Mouse (Mus musculus) E14TG2a.4 (cell line): ENCODE measurements around the gene Parp8.

Source experiments
- H3K27me3 ChIP-seq: 2 replicates; pipeline ENCODE4 v1.6.1; 2014; ENCODE audit warnings: low read length, control low read depth; ENCODE audit not compliant: insufficient read depth
- H3K36me3 ChIP-seq: 2 replicates; pipeline ENCODE4 v1.6.1; 2014; ENCODE audit warnings: low read length, control low read depth; ENCODE audit not compliant: insufficient read depth
- H3K4me1 ChIP-seq: replicated peaks from 2 replicates; pipeline ENCODE4 v1.6.1; 2014; ENCODE audit warnings: low read depth, low read length, control low read depth
- H3K4me3 ChIP-seq: replicated peaks from 2 replicates; pipeline ENCODE4 v1.5.1; 2014; ENCODE audit warnings: mild to moderate bottlenecking, low read length
- H3K9me3 ChIP-seq: 2 replicates; pipeline ENCODE4 v1.6.1; 2014; ENCODE audit warnings: low read length, control low read depth
- CTCF ChIP-seq: conservative IDR thresholded peaks from 2 replicates; pipeline ENCODE4 v1.5.1; 2014; ENCODE audit warnings: low read length
- NANOG ChIP-seq: IDR thresholded peaks from 2 replicates; pipeline ENCODE4 v1.6.1; 2014; ENCODE audit warnings: borderline replicate concordance, low read length, mixed read lengths
- POU5F1 ChIP-seq: IDR thresholded peaks from 2 replicates; pipeline ENCODE4 v1.6.1; 2014; ENCODE audit warnings: low read length, borderline replicate concordance

The Parp8 gene

DNA sequence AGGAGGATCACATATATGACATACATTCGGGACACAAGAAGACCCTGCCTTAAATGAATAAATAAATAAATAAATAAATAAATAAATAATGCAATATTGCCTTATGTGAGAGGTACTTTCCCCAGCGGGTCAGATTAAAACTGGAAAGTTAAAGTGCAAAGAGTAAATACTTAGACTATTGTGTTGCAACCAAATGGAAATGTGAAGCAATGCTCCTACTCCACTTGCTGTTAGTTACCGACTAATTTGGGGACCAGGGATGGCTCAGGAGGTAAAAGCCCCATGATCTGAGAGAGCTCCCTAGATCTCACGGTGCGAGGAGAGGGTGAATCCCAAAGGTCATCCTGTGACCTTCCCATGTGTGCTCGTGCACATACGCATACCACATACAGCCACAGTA, 38.7 kb downstream of the Parp8 start:
- no peaks in the 10 kb centered on the region for H3K36me3 ChIP-seq
- no peak overlapping the region for H3K4me3 ChIP-seq
- H3K4me1 ChIP-seq = no peaks in the 10 kb centered on the region
- H3K27me3 ChIP-seq = no peaks in the 10 kb centered on the region
- TF ChIP-seq CTCF = no peak
- no peak for TF ChIP-seq POU5F1
- TF ChIP-seq NANOG = no peak
- no peaks in the 10 kb centered on the region for H3K9me3 ChIP-seq

DNA sequence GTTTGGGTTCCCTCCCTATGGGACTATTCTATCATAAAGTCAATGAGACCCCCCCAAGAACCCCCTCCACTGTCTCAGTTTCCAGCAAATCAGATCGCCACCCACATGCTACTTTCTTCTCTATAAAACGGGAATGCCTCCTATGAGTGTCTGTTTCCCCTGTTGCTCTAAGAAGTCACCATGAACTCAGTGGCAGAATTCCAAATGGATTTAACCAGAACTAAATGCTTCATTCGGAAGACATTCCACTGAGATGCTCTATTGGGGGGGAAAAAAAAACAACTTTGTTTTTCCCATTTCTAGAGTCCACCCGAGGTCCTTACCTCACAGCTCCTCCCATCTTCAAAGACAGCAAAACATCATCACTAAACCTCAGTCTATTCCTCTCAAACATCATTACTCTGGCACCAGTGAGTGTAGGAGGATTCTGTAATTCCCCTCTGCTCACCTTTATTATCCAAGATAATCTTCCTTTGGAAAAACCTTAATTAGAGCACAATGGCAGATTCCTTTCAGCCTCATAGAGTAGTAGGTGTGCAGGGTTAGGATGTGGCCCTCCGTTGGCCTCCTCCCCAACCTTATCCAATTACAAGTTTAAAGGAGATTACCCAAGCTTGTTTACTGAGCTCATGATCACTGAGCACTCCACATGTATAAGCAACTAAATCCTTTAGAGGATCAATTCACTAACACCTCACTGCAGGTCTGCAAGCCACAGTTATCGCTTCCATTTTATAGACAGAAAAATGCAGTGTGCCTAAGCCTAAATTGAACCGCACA, 51.1 kb downstream of the Parp8 start:
- H3K36me3 ChIP-seq = no peaks in the 10 kb centered on the region
- no peak overlapping the region for H3K4me3 ChIP-seq
- peaks cover 5% of the 10 kb centered on the region; the same call in 1 of the 2 replicates for H3K9me3 ChIP-seq
- no peaks in the 10 kb centered on the region for H3K27me3 ChIP-seq
- TF ChIP-seq NANOG (no peak), POU5F1 (no peak), CTCF (no peak)
- H3K4me1 ChIP-seq = no peaks in the 10 kb centered on the region

DNA sequence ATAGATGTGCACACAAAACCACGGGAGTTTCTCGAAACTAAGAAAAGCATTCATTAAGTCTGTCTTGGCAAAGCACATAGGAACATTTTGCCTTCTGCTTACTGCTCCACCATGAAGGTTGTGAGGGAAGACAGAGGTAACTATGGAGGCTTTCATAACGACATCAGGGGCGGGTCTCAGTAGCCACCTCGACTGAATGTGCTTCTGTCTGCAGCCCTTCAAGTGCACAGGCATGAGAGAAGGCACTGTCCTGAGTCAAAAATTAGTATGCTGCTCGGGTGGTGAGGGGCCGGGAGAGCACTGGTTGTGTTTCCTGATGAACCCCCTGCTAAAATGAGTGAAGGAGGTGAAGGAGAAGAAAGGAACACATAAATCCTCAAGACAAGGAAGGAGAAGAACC, 51.8 kb downstream of the Parp8 start:
- Histone ChIP-seq H3K4me1 (no peaks in the 10 kb centered on the region), H3K9me3 (peaks cover 5% of the 10 kb centered on the region; the same call in 1 of the 2 replicates), H3K36me3 (no peaks in the 10 kb centered on the region), H3K27me3 (no peaks in the 10 kb centered on the region), H3K4me3 (no peak overlapping the region)
- TF ChIP-seq CTCF (no peak), POU5F1 (no peak), NANOG (no peak)

DNA sequence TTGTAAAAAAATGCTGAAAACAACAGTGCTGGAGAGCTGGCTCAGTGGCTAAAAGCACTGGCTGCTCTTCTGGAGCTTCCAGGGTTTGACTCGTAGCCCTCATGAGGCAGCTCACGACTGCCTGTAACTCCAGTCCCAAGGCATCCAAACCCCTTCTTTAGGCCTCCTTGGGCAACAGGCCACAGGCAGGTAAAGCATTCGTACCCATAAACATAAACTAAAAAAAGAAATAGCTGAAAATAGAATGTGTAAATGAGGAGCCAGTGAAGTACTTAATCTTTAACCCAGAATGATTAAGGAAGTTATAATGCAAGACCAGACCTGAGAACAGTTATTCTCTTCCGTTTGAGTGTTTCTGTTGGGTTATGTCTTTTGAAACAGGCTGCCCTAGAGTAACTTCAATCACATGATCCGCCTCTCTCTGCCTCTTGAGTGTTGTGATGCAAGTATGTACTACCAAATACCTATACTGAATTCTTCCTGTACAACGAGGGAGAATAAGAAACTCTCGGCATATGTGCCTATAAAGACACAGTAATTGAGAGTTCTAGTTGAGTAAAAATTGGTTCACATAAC, 53.2 kb downstream of the Parp8 start:
- H3K36me3 ChIP-seq = no peaks in the 10 kb centered on the region
- peaks cover 5% of the 10 kb centered on the region; the same call in 1 of the 2 replicates for H3K9me3 ChIP-seq
- no peak overlapping the region for H3K4me3 ChIP-seq
- no peak for TF ChIP-seq CTCF
- no peak for TF ChIP-seq NANOG
- TF ChIP-seq POU5F1 = no peak
- no peaks in the 10 kb centered on the region for H3K4me1 ChIP-seq
- no peaks in the 10 kb centered on the region for H3K27me3 ChIP-seq

DNA sequence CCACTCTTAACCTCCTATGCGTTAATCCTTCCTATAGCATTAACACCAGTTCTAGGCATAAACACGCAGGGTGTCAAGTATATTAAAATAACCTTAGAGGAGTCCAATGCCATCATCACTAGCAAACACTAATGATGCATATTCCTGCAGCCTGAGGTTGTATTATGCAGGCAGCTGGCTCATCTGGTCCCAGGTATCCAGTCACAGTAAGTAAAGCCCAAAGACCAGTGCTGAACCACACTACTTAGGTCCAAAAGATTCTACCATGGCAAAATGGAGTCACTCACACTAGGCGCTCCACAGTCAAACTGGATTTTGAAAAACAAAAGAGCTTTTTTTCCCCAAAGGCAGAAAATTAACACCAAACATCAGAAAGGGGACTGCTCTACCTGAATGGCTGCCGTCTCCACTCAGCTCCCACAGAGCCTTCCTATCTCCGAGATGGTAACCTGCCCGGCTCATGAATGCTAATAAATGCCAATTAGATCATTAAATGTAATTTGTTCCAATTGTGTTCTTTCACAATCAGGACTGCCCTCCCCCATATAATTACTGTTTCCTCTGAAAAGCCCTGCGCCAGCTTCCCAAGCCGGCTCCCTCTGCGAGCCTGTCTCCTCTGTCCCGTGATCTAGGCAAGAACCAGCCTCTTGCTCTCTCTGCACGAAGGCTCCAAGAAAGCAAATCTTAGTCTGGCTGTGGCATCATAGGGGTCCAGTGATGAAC, 54.5 kb downstream of the Parp8 start:
- TF ChIP-seq POU5F1 (no peak), NANOG (no peak), CTCF (no peak)
- Histone ChIP-seq H3K9me3 (peaks cover 5% of the 10 kb centered on the region; the same call in 1 of the 2 replicates), H3K4me1 (no peaks in the 10 kb centered on the region), H3K27me3 (no peaks in the 10 kb centered on the region), H3K4me3 (no peak overlapping the region), H3K36me3 (no peaks in the 10 kb centered on the region)

DNA sequence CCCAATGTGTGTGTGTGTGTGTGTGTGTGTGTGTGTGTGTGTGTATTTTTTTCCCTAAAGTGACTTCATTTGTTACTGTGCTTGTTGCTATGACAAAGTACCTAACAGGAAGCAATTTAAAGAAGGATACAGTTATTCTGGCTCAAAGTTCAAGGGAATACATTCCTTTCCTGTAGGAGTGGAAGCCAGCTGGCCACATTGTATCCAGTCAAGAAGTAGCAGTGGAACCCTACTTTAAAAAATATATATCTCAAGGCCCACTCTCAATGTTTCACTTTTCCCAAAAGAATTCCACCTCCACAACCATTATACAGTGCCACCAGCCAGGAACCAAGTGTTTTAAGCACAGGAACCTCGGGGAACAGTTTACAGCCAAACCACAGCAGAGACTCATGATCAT, 55.7 kb downstream of the Parp8 start:
- Histone ChIP-seq H3K36me3 (no peaks in the 10 kb centered on the region), H3K27me3 (no peaks in the 10 kb centered on the region), H3K4me1 (no peaks in the 10 kb centered on the region), H3K9me3 (peaks cover 5% of the 10 kb centered on the region; the same call in 1 of the 2 replicates), H3K4me3 (no peak overlapping the region)
- no peak for TF ChIP-seq NANOG
- no peak for TF ChIP-seq POU5F1
- no peak for TF ChIP-seq CTCF

DNA sequence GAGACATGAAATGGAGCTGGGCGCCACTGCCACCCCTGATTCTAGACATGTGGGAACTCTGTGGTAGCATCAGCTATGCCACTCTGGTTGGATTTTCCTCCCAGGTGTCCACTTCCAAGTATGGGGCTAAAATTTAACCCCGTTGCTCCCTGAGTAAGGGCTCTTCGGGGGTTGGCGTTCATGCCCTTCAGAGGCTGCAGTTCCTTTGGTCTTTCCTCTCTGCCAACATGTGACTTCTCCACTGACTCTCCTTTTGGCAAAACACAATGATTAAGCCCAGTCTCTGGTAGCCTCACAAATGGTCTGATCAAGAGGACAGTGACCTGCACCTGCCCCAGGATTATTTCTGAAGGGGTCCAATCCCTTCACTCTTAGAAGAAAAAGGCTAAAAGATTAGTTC, 56.4 kb downstream of the Parp8 start:
- TF ChIP-seq CTCF = no peak
- TF ChIP-seq NANOG = no peak
- no peak for TF ChIP-seq POU5F1
- Histone ChIP-seq H3K36me3 (no peaks in the 10 kb centered on the region), H3K27me3 (no peaks in the 10 kb centered on the region), H3K4me1 (no peaks in the 10 kb centered on the region), H3K9me3 (peaks cover 5% of the 10 kb centered on the region; the same call in 1 of the 2 replicates), H3K4me3 (no peak overlapping the region)

DNA sequence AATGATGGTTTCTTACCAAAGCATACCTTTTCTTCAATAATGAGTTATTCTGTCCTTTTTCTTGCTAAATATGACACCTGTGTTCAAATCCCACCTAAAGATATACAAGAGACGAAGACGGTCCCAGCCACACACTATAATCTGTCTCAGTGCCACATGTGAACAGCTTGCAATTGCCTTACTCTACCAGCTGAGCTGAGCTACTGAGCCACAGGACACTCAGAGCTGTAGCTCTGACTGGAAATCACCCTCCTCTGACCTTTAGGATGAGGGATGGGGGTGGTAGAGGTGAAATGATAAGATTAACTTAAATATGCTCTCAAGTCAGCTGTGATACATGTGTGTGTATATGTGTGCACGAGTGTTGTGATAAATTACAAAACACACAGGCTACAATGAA, 57.9 kb downstream of the Parp8 start:
- TF ChIP-seq NANOG = no peak
- TF ChIP-seq CTCF = no peak
- no peak for TF ChIP-seq POU5F1
- no peaks in the 10 kb centered on the region for H3K36me3 ChIP-seq
- no peaks in the 10 kb centered on the region for H3K9me3 ChIP-seq
- no peaks in the 10 kb centered on the region for H3K27me3 ChIP-seq
- H3K4me3 ChIP-seq = no peak overlapping the region
- H3K4me1 ChIP-seq = no peaks in the 10 kb centered on the region
